Mouse (Mus musculus) kidney, postnatal 0 days (tissue): ENCODE measurements around the gene Lin54. TPM values are rescaled to one million over a fixed set of nuclear protein-coding genes. Genes with fewer than 3 reads are reported as not detected.

Experiments
- ATAC-seq: fragments of 200-750 bp; cut with Nextera tagmentation; replicated peaks from 2 replicates; pipeline ENCODE4 v1.8.0; 2017; ENCODE audit warnings: low read depth, moderate number of reproducible peaks, moderate TSS enrichment, moderate library complexity; ENCODE audit not compliant: low FRiP score
- DNase-seq: peaks from one replicate; pipeline ENCODE4 v3.0.0-alpha.2; 2016; ENCODE audit warnings: low spot score
- H3K27ac ChIP-seq: fragments of 300-500 bp; sonication (generic); 2 replicates; pipeline ENCODE4 v1.5.1; 2014; ENCODE audit warnings: mild to moderate bottlenecking
- H3K27me3 ChIP-seq: fragments of 300-500 bp; sonication (generic); 2 replicates; pipeline ENCODE4 v1.6.1; 2014; ENCODE audit warnings: low read length, mixed read lengths; ENCODE audit not compliant: insufficient read depth
- H3K36me3 ChIP-seq: fragments of 300-500 bp; sonication (generic); 2 replicates; pipeline ENCODE4 v1.6.1; 2014; ENCODE audit warnings: low read length, mixed read lengths; ENCODE audit not compliant: insufficient read depth
- H3K4me1 ChIP-seq: fragments of 300-500 bp; sonication (generic); replicated peaks from 2 replicates; pipeline ENCODE4 v1.6.1; 2014; ENCODE audit warnings: antibody characterized with exemption, low read length, mixed read lengths; ENCODE audit not compliant: insufficient read depth
- H3K4me2 ChIP-seq: fragments of 300-500 bp; sonication (generic); 2 replicates; pipeline ENCODE4 v1.6.1; 2014; ENCODE audit warnings: mild to moderate bottlenecking, low read length, moderate library complexity, mixed read lengths
- H3K4me3 ChIP-seq: fragments of 300-500 bp; sonication (generic); replicated peaks from 2 replicates; pipeline ENCODE4 v1.5.1; 2014; ENCODE audit warnings: low read depth, low read length
- H3K9ac ChIP-seq: fragments of 300-500 bp; sonication (generic); 2 replicates; pipeline ENCODE4 v1.6.1; 2014; ENCODE audit warnings: low read depth, low read length
- H3K9me3 ChIP-seq: fragments of 300-500 bp; sonication (generic); replicated peaks from 2 replicates; pipeline ENCODE4 v1.6.1; 2016; ENCODE audit warnings: low read length, inconsistent platforms, mixed read lengths
- CTCF ChIP-seq: IDR thresholded peaks from 2 replicates; pipeline ENCODE4 v1.5.1; 2016; ENCODE audit warnings: antibody characterized with exemption, low read depth, mild to moderate bottlenecking, moderate library complexity
- WGBS: fragments of 180-500 bp; shearing (Covaris S2); extraction: QIAGEN DNeasy Blood & Tissue Kit; methylation state at CpG from one replicate; pipeline ENCODE4 v1.1.7; 2014; 5-methylcytosine and 5-hydroxymethylcytosine counted together
- polyA plus RNA-seq: library from polyadenylated mRNA; unstranded; fragments of >200 nt; fragmentation: Nextera tagmentation; extraction: Ambion mirVana; gene quantifications from 2 replicates; pipeline ENCODE4 v1.2.1, GENCODE M21; 2015

Lin54 gene
- polyA plus RNA-seq, 1 experiment from 2014 or later, result 8.6 TPM

DNA sequence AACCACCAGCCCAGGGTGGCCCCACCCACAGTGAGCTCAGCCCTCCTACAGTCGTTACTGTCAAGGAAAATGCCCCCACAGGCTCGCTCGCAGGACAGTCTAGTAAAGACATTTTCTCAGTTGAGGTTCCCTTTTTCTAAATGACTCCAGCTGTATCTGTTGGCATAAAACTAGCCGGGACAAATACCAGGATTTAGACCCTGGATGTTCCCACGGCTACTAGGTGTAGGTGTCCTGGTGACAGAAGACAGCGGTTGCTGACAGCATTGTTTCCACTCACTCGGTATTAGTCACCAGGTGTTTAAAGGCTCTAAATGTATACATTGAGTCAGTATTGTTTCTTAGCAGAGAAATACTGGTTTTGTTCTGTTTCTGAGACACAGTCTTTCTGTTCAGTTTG is 35.4 kb upstream of the Lin54 start:
- Histone ChIP-seq H3K9ac (no peak overlapping the region), H3K36me3 (peaks cover 47% of the 10 kb centered on the region), H3K27me3 (no peaks in the 10 kb centered on the region), H3K4me3 (no peak overlapping the region), H3K4me1 (no peaks in the 10 kb centered on the region), H3K4me2 (no peak overlapping the region), H3K27ac (no peak overlapping the region), H3K9me3 (no peaks in the 10 kb centered on the region)
- WGBS, result 83% methylated on average over 7 of the region's 7 CpGs
- no peak for TF ChIP-seq CTCF
- DNase-seq (no peak), ATAC-seq (no peak)

GRCm38 (mm10) chr5:100526164-100526563 is 25.7 kb upstream of the Lin54 start:
- TF ChIP-seq CTCF, result no peak
- no peak overlapping the region for H3K4me2 ChIP-seq
- 68% methylated on average over 7 of the region's 7 CpGs for WGBS
- DNase-seq (peak; percentile 35), ATAC-seq (no peak)
- no peak overlapping the region for H3K27ac ChIP-seq
- no peaks in the 10 kb centered on the region for H3K9me3 ChIP-seq
- no peaks in the 10 kb centered on the region for H3K4me1 ChIP-seq
- no peaks in the 10 kb centered on the region for H3K27me3 ChIP-seq
- H3K4me3 ChIP-seq, result no peak overlapping the region
- no peak overlapping the region for H3K9ac ChIP-seq
- peaks cover 21% of the 10 kb centered on the region for H3K36me3 ChIP-seq

- no peaks in the 10 kb centered on the region for H3K27me3 ChIP-seq
- no peak overlapping the region for H3K27ac ChIP-seq
- peaks cover 16% of the 10 kb centered on the region for H3K36me3 ChIP-seq
- 75% methylated on average over 3 of the region's 3 CpGs for WGBS
- no peaks in the 10 kb centered on the region for H3K9me3 ChIP-seq
- no peak overlapping the region for H3K9ac ChIP-seq
- DNase-seq (no peak), ATAC-seq (no peak)
- H3K4me2 ChIP-seq, result no peak overlapping the region
- H3K4me1 ChIP-seq, result no peaks in the 10 kb centered on the region
- H3K4me3 ChIP-seq, result no peak overlapping the region
- TF ChIP-seq CTCF, result no peak
These were observed 25.2 kb upstream of the Lin54 start for GRCm38 (mm10) chr5:100525620-100526019.

- peaks cover 9% of the 10 kb centered on the region for H3K36me3 ChIP-seq
- H3K27me3 ChIP-seq, result no peaks in the 10 kb centered on the region
- peaks cover 6% of the 10 kb centered on the region for H3K4me1 ChIP-seq
- no peak overlapping the region for H3K27ac ChIP-seq
- no peaks in the 10 kb centered on the region for H3K9me3 ChIP-seq
- 95% methylated on average over 9 of the region's 9 CpGs for WGBS
- DNase-seq (no peak), ATAC-seq (no peak)
- no peak overlapping the region for H3K4me3 ChIP-seq
- H3K4me2 ChIP-seq, result no peak overlapping the region
- no peak overlapping the region for H3K9ac ChIP-seq
- no peak for TF ChIP-seq CTCF
These were observed 24.5 kb upstream of the Lin54 start for GRCm38 (mm10) chr5:100524921-100525320.

DNA sequence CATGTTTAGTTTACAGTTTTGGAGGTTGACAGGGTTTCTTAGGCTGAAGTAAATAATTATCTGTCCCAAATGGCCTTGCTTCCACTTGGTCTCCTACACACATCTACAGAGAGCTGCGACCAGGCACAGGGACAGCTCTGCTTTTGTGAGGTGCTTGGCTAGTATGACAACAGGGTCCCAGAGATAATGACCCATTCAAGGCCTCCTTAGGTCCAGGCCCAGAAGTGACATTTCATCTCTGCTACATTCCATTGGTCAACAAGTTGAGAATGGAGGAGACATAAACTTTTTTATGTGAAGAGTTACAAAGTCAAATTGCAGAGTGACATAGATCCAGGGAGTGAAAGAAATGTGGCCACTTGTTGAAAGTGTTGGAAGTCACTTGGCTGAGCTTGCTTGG is 22.9 kb upstream of the Lin54 start:
- H3K27ac ChIP-seq, result no peak overlapping the region
- TF ChIP-seq CTCF, result no peak
- ATAC-seq (no peak), DNase-seq (no peak)
- H3K4me3 ChIP-seq, result no peak overlapping the region
- 78% methylated on average over 1 of the region's 1 CpGs for WGBS
- H3K4me1 ChIP-seq, result peaks cover 10% of the 10 kb centered on the region
- H3K9ac ChIP-seq, result no peak overlapping the region
- no peaks in the 10 kb centered on the region for H3K36me3 ChIP-seq
- no peaks in the 10 kb centered on the region for H3K27me3 ChIP-seq
- H3K9me3 ChIP-seq, result no peaks in the 10 kb centered on the region
- H3K4me2 ChIP-seq, result no peak overlapping the region

- Histone ChIP-seq H3K4me3 (no peak overlapping the region), H3K36me3 (no peaks in the 10 kb centered on the region), H3K9ac (no peak overlapping the region), H3K27ac (no peak overlapping the region), H3K4me2 (peak overlapping the region; percentile 21; the same call in 1 of the 2 replicates), H3K9me3 (no peaks in the 10 kb centered on the region), H3K27me3 (no peaks in the 10 kb centered on the region), H3K4me1 (peaks cover 13% of the 10 kb centered on the region)
- no peak for ATAC-seq
- TF ChIP-seq CTCF, result no peak
- WGBS, result 80% methylated on average over 2 of the region's 2 CpGs
- DNase-seq, result no peak
These were observed 19.8 kb upstream of the Lin54 start for GRCm38 (mm10) chr5:100520223-100520622.

- H3K9ac ChIP-seq, result peak overlapping the region; percentile 84
- TF ChIP-seq CTCF, result no peak
- peak overlapping the region; percentile 72 for H3K4me2 ChIP-seq
- peak overlapping the region; percentile 81; the same call in 1 of the 2 replicates for H3K27ac ChIP-seq
- peak overlapping the region; percentile 91 for H3K4me3 ChIP-seq
- no peaks in the 10 kb centered on the region for H3K27me3 ChIP-seq
- H3K9me3 ChIP-seq, result no peaks in the 10 kb centered on the region
- H3K36me3 ChIP-seq, result no peaks in the 10 kb centered on the region
- 4% methylated on average over 5 of the region's 5 CpGs for whole genome bisulfite sequencing
- ATAC-seq (no peak), DNase-seq (no peak)
- H3K4me1 ChIP-seq, result peaks cover 13% of the 10 kb centered on the region
These were observed 18.6 kb upstream of the Lin54 start for GRCm38 (mm10) chr5:100519027-100519411.
